Mouse (Mus musculus): ENCODE results near the gene Vmn1r225. TPM values are rescaled to one million over a fixed set of nuclear protein-coding genes. Genes with fewer than 3 reads are reported as not detected.

Gene Vmn1r225
- not detected for total RNA-seq (2023)

DNA sequence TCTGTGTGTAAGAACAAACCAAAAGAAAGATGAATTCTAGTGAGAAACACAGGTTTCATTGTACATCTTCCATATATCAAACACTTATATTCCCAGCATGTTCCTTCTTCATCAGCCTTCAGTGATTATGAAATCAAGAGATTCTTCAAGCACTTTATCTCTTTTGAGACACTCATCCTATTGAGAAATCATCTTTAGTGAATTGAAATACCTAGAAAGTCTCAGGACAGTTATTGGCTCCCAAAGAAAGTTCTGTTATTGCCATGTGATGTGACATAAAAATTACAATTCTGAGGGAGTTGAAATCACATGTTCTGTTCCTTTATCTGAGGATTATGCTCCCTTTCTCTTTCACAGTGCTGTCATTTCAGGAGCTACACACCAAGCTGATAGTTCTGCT lies at the start of gene Vmn1r225:
Vmn1r225 (plus strand) TSS at position 301 of the 400 bp plus-strand sequence.

DNA sequence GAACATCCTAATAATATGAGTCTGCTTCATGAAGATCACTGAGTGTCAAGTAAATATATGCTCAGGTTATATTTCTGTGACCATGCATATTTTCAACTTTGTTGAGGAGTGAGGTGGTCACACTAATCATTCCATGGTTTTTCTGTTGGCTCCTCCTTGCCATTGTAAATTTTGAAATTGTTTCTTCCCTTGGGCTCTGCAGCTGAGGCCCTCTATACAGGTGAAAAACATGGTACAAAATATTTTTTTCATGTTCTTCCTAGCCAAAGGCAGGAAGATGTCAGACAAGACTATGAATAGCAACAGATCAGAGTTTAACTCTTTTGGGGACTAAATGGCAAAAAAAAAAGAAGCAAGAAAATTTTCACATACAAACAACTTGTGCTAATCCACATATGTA lies 16.7 kb upstream of the Vmn1r225 start, which contains the start of gene Vmn2r108:
Vmn2r108 (minus strand) TSS at position 101 of the 400 bp plus-strand sequence.

Other genes starting within 250 kb of the Vmn1r225 start
- gene Vmn2r106, start 212.6 kb upstream of the Vmn1r225 start, total RNA-seq (2023) = not detected
- gene Vmn2r107, start 152.9 kb upstream of the Vmn1r225 start, total RNA-seq (2023) = not detected
- gene Vmn1r224, start 84.0 kb upstream of the Vmn1r225 start, total RNA-seq (2023) = not detected
- gene Vmn2r108, start 16.8 kb upstream of the Vmn1r225 start, total RNA-seq (2023) = not detected
- not detected for gene Vmn2r109, start 66.6 kb downstream of the Vmn1r225 start, total RNA-seq (2023)
- gene Vmn2r110, start 98.3 kb downstream of the Vmn1r225 start, total RNA-seq (2023) = not detected
- gene Fpr-rs3, start 126.7 kb downstream of the Vmn1r225 start, total RNA-seq (2023) = not detected
- gene Vmn1r226, start 184.7 kb downstream of the Vmn1r225 start, total RNA-seq (2023) = not detected
- not detected for gene Vmn1r227, start 231.7 kb downstream of the Vmn1r225 start, total RNA-seq (2023)

Measured in CD4-positive naive resting alpha-beta T cell, adult 76 days (primary cell).